In the genomic region with DNA sequence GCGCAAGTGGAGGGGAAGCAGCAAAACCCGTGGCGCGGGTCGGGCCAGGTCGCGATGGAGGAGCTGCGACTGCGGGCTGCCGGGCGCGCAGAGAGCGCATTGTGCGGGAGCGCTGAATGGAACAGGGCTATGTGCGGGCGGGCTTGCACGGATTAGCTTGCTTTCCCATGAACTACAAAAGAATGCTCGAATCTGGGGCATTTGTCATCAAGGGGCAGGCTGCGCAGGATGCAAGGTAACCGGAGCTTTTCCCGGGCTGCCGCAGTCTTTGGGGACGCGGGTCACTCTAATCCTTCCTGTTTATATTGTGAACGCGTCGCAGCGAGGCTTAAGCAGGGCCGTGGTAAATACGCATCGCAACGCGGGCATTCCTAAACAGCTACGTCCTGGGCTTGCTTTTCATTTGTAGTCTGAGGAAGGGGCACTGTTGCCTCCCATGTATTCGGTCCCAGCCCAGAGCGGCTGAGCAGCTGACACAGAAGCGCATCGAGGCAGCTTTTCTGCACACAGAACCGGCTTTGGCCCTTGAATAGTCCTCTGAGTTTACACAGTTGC, we compare ENCODE assay signal across 8 mouse cellular contexts.
DNase-seq lines count a peak whose midpoint lies in the region; ATAC-seq and TF ChIP-seq lines count a peak whose summit lies in the region.

No protein-coding gene starts in this region.

- peaks cover 17% of the 10 kb centered on the region for H3K4me1 ChIP-seq in forebrain, embryonic 13.5 days
- peaks cover 31% of the 10 kb centered on the region for H3K4me1 ChIP-seq in midbrain, embryonic 10.5 days
- H3K4me1 ChIP-seq in stomach, embryonic 16.5 days (ENCODE audit: control insufficient read depth, insufficient read depth, low read length): 0 out of 2 replicates have a peak, but pooled peaks cover 2% of the 10 kb centered on the region

- peak overlapping the region; percentile 76 for H3K4me3 ChIP-seq in layer of hippocampus, adult 2 months
- H3K4me3 ChIP-seq in forebrain, embryonic 13.5 days: peak overlapping the region; percentile 51
- peak overlapping the region; percentile 58 for H3K4me3 ChIP-seq in midbrain, embryonic 10.5 days
- peak overlapping the region; percentile 53 for H3K4me3 ChIP-seq in stomach, embryonic 16.5 days (replicated peaks; ENCODE audit: low read length)

- WGBS in forebrain, embryonic 13.5 days: under 1% methylated on average over 40 of the region's 40 CpGs
- WGBS in midbrain, embryonic 10.5 days: under 1% methylated on average over 40 of the region's 40 CpGs
- under 1% methylated on average over 40 of the region's 40 CpGs for WGBS in stomach, embryonic 16.5 days

- H3K36me3 ChIP-seq in forebrain, embryonic 13.5 days (ENCODE audit: poor library complexity, severe bottlenecking): no peaks in the 10 kb centered on the region
- H3K36me3 ChIP-seq in midbrain, embryonic 10.5 days: no peaks in the 10 kb centered on the region
- no peaks in the 10 kb centered on the region for H3K36me3 ChIP-seq in stomach, embryonic 16.5 days (ENCODE audit: control insufficient read depth, insufficient read depth, low read length)

- intact Hi-C loops in left cerebral cortex, postnatal 10 days (cut with DNase I): no loop called here

- peak overlapping the region; percentile 90 for H3K27ac ChIP-seq in layer of hippocampus, adult 2 months
- peak overlapping the region; percentile 62 for H3K27ac ChIP-seq in forebrain, embryonic 13.5 days
- peak overlapping the region; percentile 93 for H3K27ac ChIP-seq in midbrain, embryonic 10.5 days (replicated peaks)
- H3K27ac ChIP-seq in stomach, embryonic 16.5 days (ENCODE audit: low read length): no peak overlapping the region

- peak; percentile 62; the same call in 1 of the 2 replicates for ATAC-seq in cerebellum, adult (ENCODE audit: insufficient number of reproducible peaks, low FRiP score, low TSS enrichment)
- ATAC-seq in forebrain, embryonic 13.5 days: peak; percentile 90
- no peak for ATAC-seq in stomach, embryonic 16.5 days (ENCODE audit: insufficient read depth, low FRiP score)

- peak overlapping the region; percentile 71 for H3K9ac ChIP-seq in forebrain, embryonic 13.5 days
- H3K9ac ChIP-seq in stomach, embryonic 16.5 days (ENCODE audit: low read length): peak overlapping the region; percentile 57

- peak overlapping the region; percentile 80 for H3K4me2 ChIP-seq in forebrain, embryonic 13.5 days
- H3K4me2 ChIP-seq in stomach, embryonic 16.5 days (ENCODE audit: low read depth, low read length): peak overlapping the region; percentile 95

- H3K27me3 ChIP-seq in forebrain, embryonic 13.5 days: no peaks in the 10 kb centered on the region
- H3K27me3 ChIP-seq in midbrain, embryonic 10.5 days (ENCODE audit: low read depth, poor library complexity, severe bottlenecking): no peaks in the 10 kb centered on the region
- H3K27me3 ChIP-seq in stomach, embryonic 16.5 days (ENCODE audit: control insufficient read depth, insufficient read depth, low read length): no peaks in the 10 kb centered on the region

- 0 out of 2 replicates have a peak, but pooled peaks cover 5% of the 10 kb centered on the region for H3K9me3 ChIP-seq in forebrain, embryonic 13.5 days (replicated peaks)
- H3K9me3 ChIP-seq in midbrain, embryonic 10.5 days (replicated peaks): no peaks in the 10 kb centered on the region; the same call in 1 of the 2 replicates
- no peaks in the 10 kb centered on the region for H3K9me3 ChIP-seq in stomach, embryonic 16.5 days (replicated peaks; ENCODE audit: control insufficient read depth, low read length)

- no peak for TF ChIP-seq CTCF in layer of hippocampus, adult 2 months (conservative IDR thresholded peaks at IDR 0.05)

- DNase-seq in layer of hippocampus, adult 2 months (ENCODE audit: low spot score in 2 of 2): no peak
- DNase-seq in layer of hippocampus, adult 11-12 months (ENCODE audit: low spot score): no peak
- peak; percentile 16 to 58 for DNase-seq in left cerebral cortex, postnatal 10 days (ENCODE audit: extremely low spot score in 1 of 2, low spot score in 2 of 2)
- DNase-seq in midbrain, embryonic 10.5 days (ENCODE audit: low spot score): peak; percentile 83
- no peak for DNase-seq in testis, postnatal 10 days (ENCODE audit: low spot score)

Comparison
In these comparisons a context has a peak if more than half of its experiments do, and no peak if none do; other contexts are left out.
1. DNase-seq: peak in left cerebral cortex, postnatal 10 days (2 of 2) and midbrain, embryonic 10.5 days (single experiment); none in layer of hippocampus, adult 2 months (0 of 2), layer of hippocampus, adult 11-12 months (single experiment) and testis, postnatal 10 days (single experiment).
2. Peak in every context shown above with its lines, with median percentiles within 50 percentile points of each other: H3K4me3 ChIP-seq.